Mouse (Mus musculus): ENCODE measurements around the gene Ptprg. TPM values are rescaled to one million over a fixed set of nuclear protein-coding genes. Genes with fewer than 3 reads are reported as not detected.

Ptprg gene
- polyA plus RNA-seq, 1 experiment from 2014 or later, result 33.7 TPM

- WGBS, result 83% methylated on average over 4 of the region's 4 CpGs
- ATAC-seq (ENCODE audit: low FRiP score), result no peak
Measured at GRCm38 (mm10) chr14:11678201-11678600, 124.9 kb downstream of the Ptprg start.

GRCm38 (mm10) chr14:11679741-11680140 lies 126.4 kb downstream of the Ptprg start:
- ATAC-seq (ENCODE audit: low FRiP score) (no peak), DNase-seq (ENCODE audit: low spot score, missing footprints) (no peak)
- Histone ChIP-seq H3K27me3 (ENCODE audit: control insufficient read depth, insufficient read depth, low read length) (no peaks in the 10 kb centered on the region), H3K27ac (ENCODE audit: low read depth, low read length) (no peak overlapping the region), H3K4me1 (ENCODE audit: control insufficient read depth, insufficient read depth, low read length) (peaks cover 10% of the 10 kb centered on the region), H3K4me3 (ENCODE audit: low read depth, low read length) (no peak overlapping the region), H3K9me3 (ENCODE audit: control insufficient read depth, low read length) (no peaks in the 10 kb centered on the region), H3K4me2 (no peak overlapping the region), H3K9ac (ENCODE audit: low read length) (no peak overlapping the region), H3K36me3 (ENCODE audit: control insufficient read depth, insufficient read depth, low read length) (no peaks in the 10 kb centered on the region)
- 73% methylated on average over 3 of the region's 3 CpGs for WGBS

More at GRCm38 (mm10) chr14:11678201-11678600, 124.9 kb downstream of the Ptprg start:
- Histone ChIP-seq H3K27ac (ENCODE audit: low read depth, low read length) (no peak overlapping the region), H3K4me2 (no peak overlapping the region), H3K9me3 (ENCODE audit: control insufficient read depth, low read length) (no peaks in the 10 kb centered on the region), H3K27me3 (ENCODE audit: control insufficient read depth, insufficient read depth, low read length) (no peaks in the 10 kb centered on the region), H3K4me1 (ENCODE audit: control insufficient read depth, insufficient read depth, low read length) (peaks cover 1% of the 10 kb centered on the region; the same call in 1 of the 2 replicates), H3K4me3 (ENCODE audit: low read depth, low read length) (no peak overlapping the region), H3K9ac (ENCODE audit: low read length) (no peak overlapping the region), H3K36me3 (ENCODE audit: control insufficient read depth, insufficient read depth, low read length) (no peaks in the 10 kb centered on the region)
- DNase-seq (ENCODE audit: low spot score, missing footprints), result no peak

DNA sequence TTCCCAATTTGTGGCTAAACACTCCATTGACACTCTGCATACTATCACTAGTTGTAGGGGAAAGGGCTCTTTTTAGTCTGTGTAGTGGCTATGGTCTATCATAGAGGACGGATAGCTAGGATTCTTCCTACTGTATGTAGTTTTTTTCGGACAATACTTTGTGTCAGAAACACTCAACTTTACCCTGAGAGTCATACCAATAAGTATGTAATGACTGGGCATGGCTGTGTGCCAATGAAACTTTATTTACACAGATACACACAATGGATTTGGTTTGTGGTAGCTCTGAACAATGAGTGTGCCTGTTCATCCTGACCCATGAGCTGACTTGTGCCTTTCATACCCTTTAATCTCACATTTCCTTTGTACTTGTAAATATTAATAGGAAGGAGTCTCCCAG lies 127.3 kb downstream of the Ptprg start:
- no peaks in the 10 kb centered on the region for H3K9me3 ChIP-seq (ENCODE audit: control insufficient read depth, low read length)
- H3K36me3 ChIP-seq (ENCODE audit: control insufficient read depth, insufficient read depth, low read length), result no peaks in the 10 kb centered on the region
- ATAC-seq (ENCODE audit: low FRiP score) (no peak), DNase-seq (ENCODE audit: low spot score, missing footprints) (no peak)
- WGBS, result 83% methylated on average over 2 of the region's 2 CpGs
- H3K4me1 ChIP-seq (ENCODE audit: control insufficient read depth, insufficient read depth, low read length), result peaks cover 10% of the 10 kb centered on the region
- no peak overlapping the region for H3K4me2 ChIP-seq
- H3K27me3 ChIP-seq (ENCODE audit: control insufficient read depth, insufficient read depth, low read length), result no peaks in the 10 kb centered on the region
- no peak overlapping the region for H3K27ac ChIP-seq (ENCODE audit: low read depth, low read length)
- no peak overlapping the region for H3K9ac ChIP-seq (ENCODE audit: low read length)
- H3K4me3 ChIP-seq (ENCODE audit: low read depth, low read length), result no peak overlapping the region

- no peak overlapping the region for H3K27ac ChIP-seq (ENCODE audit: low read depth, low read length)
- ATAC-seq (ENCODE audit: low FRiP score) (no peak), DNase-seq (ENCODE audit: low spot score, missing footprints) (no peak)
- H3K9ac ChIP-seq (ENCODE audit: low read length), result no peak overlapping the region
- peaks cover 10% of the 10 kb centered on the region for H3K4me1 ChIP-seq (ENCODE audit: control insufficient read depth, insufficient read depth, low read length)
- WGBS, result 34% methylated on average over 3 of the region's 3 CpGs
- no peaks in the 10 kb centered on the region for H3K27me3 ChIP-seq (ENCODE audit: control insufficient read depth, insufficient read depth, low read length)
- H3K9me3 ChIP-seq (ENCODE audit: control insufficient read depth, low read length), result no peaks in the 10 kb centered on the region
- no peak overlapping the region for H3K4me2 ChIP-seq
- H3K4me3 ChIP-seq (ENCODE audit: low read depth, low read length), result no peak overlapping the region
- no peaks in the 10 kb centered on the region for H3K36me3 ChIP-seq (ENCODE audit: control insufficient read depth, insufficient read depth, low read length)
Measured at GRCm38 (mm10) chr14:11682441-11682840, 129.1 kb downstream of the Ptprg start.

- H3K9ac ChIP-seq (ENCODE audit: low read length), result no peak overlapping the region
- no peak overlapping the region for H3K4me3 ChIP-seq (ENCODE audit: low read depth, low read length)
- ATAC-seq (ENCODE audit: low FRiP score) (no peak), DNase-seq (ENCODE audit: low spot score, missing footprints) (no peak)
- H3K4me1 ChIP-seq (ENCODE audit: control insufficient read depth, insufficient read depth, low read length), result peaks cover 10% of the 10 kb centered on the region
- 40% methylated on average over 10 of the region's 10 CpGs for WGBS
- H3K27ac ChIP-seq (ENCODE audit: low read depth, low read length), result no peak overlapping the region; the same call in 1 of the 2 replicates
- H3K27me3 ChIP-seq (ENCODE audit: control insufficient read depth, insufficient read depth, low read length), result no peaks in the 10 kb centered on the region
- no peaks in the 10 kb centered on the region for H3K9me3 ChIP-seq (ENCODE audit: control insufficient read depth, low read length)
- no peak overlapping the region for H3K4me2 ChIP-seq
- no peaks in the 10 kb centered on the region for H3K36me3 ChIP-seq (ENCODE audit: control insufficient read depth, insufficient read depth, low read length)
Measured at GRCm38 (mm10) chr14:11683386-11684081, 130.2 kb downstream of the Ptprg start.

DNA sequence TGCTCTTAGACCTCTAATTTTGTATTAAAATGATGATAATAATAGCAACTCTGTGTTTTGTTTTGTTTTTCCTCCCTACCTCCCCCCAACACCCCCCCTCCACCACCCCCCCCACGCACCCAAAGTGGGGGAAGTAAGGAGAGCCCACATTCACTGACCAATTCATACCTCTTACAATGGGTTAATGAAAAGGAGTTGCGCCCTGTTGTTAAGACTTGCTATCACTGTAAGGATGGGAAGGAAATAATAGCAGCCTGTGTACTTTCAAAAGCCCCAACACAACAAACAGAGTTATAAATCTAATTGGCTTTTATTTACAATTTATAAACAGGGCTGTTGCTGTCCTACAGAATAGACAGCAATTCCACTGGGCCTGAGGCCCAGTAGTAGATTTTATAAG lies 130.8 kb downstream of the Ptprg start:
- DNase-seq (ENCODE audit: low spot score, missing footprints) (no peak), ATAC-seq (ENCODE audit: low FRiP score) (no peak)
- H3K9me3 ChIP-seq (ENCODE audit: control insufficient read depth, low read length), result no peaks in the 10 kb centered on the region
- H3K4me1 ChIP-seq (ENCODE audit: control insufficient read depth, insufficient read depth, low read length), result peaks cover 10% of the 10 kb centered on the region
- no peaks in the 10 kb centered on the region for H3K27me3 ChIP-seq (ENCODE audit: control insufficient read depth, insufficient read depth, low read length)
- no peak overlapping the region for H3K9ac ChIP-seq (ENCODE audit: low read length)
- H3K4me2 ChIP-seq, result no peak overlapping the region
- no peaks in the 10 kb centered on the region for H3K36me3 ChIP-seq (ENCODE audit: control insufficient read depth, insufficient read depth, low read length)
- H3K27ac ChIP-seq (ENCODE audit: low read depth, low read length), result no peak overlapping the region
- WGBS, result 62% methylated on average over 2 of the region's 2 CpGs
- H3K4me3 ChIP-seq (ENCODE audit: low read depth, low read length), result no peak overlapping the region

DNA sequence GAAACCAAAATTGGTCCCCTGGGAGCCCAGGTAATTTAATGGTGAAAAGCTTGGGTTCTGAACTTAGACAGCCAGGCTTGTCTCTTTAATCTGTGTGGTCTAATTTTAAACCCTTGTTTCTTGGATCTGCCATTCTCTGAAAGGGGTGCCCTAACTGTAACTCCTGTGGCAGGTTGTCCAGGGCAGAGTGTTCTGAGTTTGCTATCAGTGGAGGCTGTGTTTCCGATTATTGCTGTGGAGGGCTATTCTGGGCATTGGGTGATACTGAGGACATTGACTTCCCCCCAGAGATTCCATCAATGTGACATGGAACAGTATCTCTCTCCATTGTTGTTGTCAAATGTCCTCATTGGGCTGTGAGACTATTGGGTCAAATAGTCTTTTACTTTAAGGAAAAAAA lies 134.2 kb downstream of the Ptprg start:
- no peak overlapping the region for H3K27ac ChIP-seq (ENCODE audit: low read depth, low read length)
- no peak for DNase-seq (ENCODE audit: low spot score, missing footprints)
- no peak for ATAC-seq (ENCODE audit: low FRiP score)
- peaks cover 10% of the 10 kb centered on the region for H3K4me1 ChIP-seq (ENCODE audit: control insufficient read depth, insufficient read depth, low read length)
- WGBS, result 88% methylated on average over 1 of the region's 1 CpGs
- no peaks in the 10 kb centered on the region for H3K36me3 ChIP-seq (ENCODE audit: control insufficient read depth, insufficient read depth, low read length)
- no peak overlapping the region for H3K4me3 ChIP-seq (ENCODE audit: low read depth, low read length)
- no peaks in the 10 kb centered on the region for H3K9me3 ChIP-seq (ENCODE audit: control insufficient read depth, low read length)
- H3K4me2 ChIP-seq, result no peak overlapping the region
- no peaks in the 10 kb centered on the region for H3K27me3 ChIP-seq (ENCODE audit: control insufficient read depth, insufficient read depth, low read length)
- H3K9ac ChIP-seq (ENCODE audit: low read length), result no peak overlapping the region

DNA sequence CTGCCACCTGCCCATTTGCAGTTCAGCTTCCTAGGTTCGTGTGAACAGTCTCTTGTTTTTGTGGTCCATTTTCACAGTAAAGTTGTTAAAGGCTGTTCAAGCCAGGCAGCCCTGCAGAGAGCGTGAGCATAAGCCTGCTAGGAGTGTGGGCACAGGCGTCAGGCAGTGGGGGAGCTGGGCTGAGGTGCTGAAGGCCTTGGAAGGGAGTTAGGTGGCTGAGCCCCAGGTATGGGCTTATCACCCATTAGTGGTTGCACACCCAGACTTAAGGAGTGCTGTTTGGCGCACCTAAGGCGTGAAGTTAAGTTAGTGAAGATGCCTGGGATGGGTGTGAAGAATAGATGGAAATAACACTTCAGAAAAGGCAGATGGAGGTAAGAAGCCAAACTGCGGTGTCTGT lies 134.8 kb downstream of the Ptprg start:
- WGBS, result 78% methylated on average over 6 of the region's 6 CpGs
- no peak for DNase-seq (ENCODE audit: low spot score, missing footprints)
- H3K4me1 ChIP-seq (ENCODE audit: control insufficient read depth, insufficient read depth, low read length), result peaks cover 9% of the 10 kb centered on the region

DNA sequence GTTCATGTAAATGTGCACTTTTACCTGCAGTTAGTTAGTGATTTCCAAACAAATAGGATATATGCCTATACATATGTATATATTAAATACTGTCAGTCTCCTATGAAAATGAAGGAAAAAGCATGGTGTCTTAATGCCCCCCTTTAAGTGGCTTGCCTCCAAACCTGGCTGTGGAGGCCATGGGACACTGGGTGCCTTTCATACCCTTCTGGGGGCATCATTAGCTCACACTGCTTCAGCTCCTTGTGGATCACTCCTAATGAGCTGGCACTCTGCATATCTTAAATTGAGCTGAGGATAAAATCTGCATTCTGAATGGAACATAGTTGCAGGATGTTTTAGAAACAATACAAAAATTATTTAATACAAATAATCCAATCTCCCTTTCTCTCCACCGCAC lies 136.7 kb downstream of the Ptprg start:
- WGBS, result 87% methylated on average over 1 of the region's 1 CpGs
- H3K36me3 ChIP-seq (ENCODE audit: control insufficient read depth, insufficient read depth, low read length), result no peaks in the 10 kb centered on the region
- H3K4me2 ChIP-seq, result no peak overlapping the region
- H3K9ac ChIP-seq (ENCODE audit: low read length), result no peak overlapping the region
- H3K27me3 ChIP-seq (ENCODE audit: control insufficient read depth, insufficient read depth, low read length), result no peaks in the 10 kb centered on the region
- no peaks in the 10 kb centered on the region for H3K9me3 ChIP-seq (ENCODE audit: control insufficient read depth, low read length)
- no peak overlapping the region for H3K27ac ChIP-seq (ENCODE audit: low read depth, low read length)
- H3K4me3 ChIP-seq (ENCODE audit: low read depth, low read length), result no peak overlapping the region
- DNase-seq (ENCODE audit: low spot score, missing footprints), result no peak
- no peak for ATAC-seq (ENCODE audit: low FRiP score)
- H3K4me1 ChIP-seq (ENCODE audit: control insufficient read depth, insufficient read depth, low read length), result no peaks in the 10 kb centered on the region

More for the DNA sequence above, 134.8 kb downstream of the Ptprg start:
- Histone ChIP-seq H3K27ac (ENCODE audit: low read depth, low read length) (no peak overlapping the region), H3K4me2 (no peak overlapping the region), H3K4me3 (ENCODE audit: low read depth, low read length) (no peak overlapping the region), H3K9me3 (ENCODE audit: control insufficient read depth, low read length) (no peaks in the 10 kb centered on the region), H3K9ac (ENCODE audit: low read length) (no peak overlapping the region), H3K27me3 (ENCODE audit: control insufficient read depth, insufficient read depth, low read length) (no peaks in the 10 kb centered on the region), H3K36me3 (ENCODE audit: control insufficient read depth, insufficient read depth, low read length) (no peaks in the 10 kb centered on the region)
- ATAC-seq (ENCODE audit: low FRiP score), result no peak

Measured in midbrain, embryonic 11.5 days (tissue).